Mouse (Mus musculus): Measurements from ENCODE around the gene Tubgcp2. TPM values are rescaled to one million over a fixed set of nuclear protein-coding genes. Genes with fewer than 3 reads are reported as not detected.

The Tubgcp2 gene
- total and polyA plus RNA-seq, 3 experiments = 42.5 to 50.4 (median 46.7) TPM

GRCm38 (mm10) chr7:139950283-139950971 lies 86.0 kb downstream of the Tubgcp2 start:
- peak overlapping the region; percentile 67 for H3K27ac ChIP-seq (ENCODE audit: insufficient read depth, low read depth)
- H3K9me3 ChIP-seq (replicated peaks; ENCODE audit: low read length) = no peaks in the 10 kb centered on the region
- dilution Hi-C loops (cut with MboI; ENCODE audit: extremely low pct_ligation_motif_present, extremely low pct_unique_long_range_greater_than_20kb, low sequenced_read_pairs) (no loop called here), in situ Hi-C loops (cut with MboI; ENCODE audit: low pct_ligation_motif_present, low pct_unique_long_range_greater_than_20kb, low sequenced_read_pairs) (no loop called here)
- no peaks in the 10 kb centered on the region for H3K27me3 ChIP-seq (replicated peaks)
- H3K36me3 ChIP-seq (replicated peaks in 1 of 2; ENCODE audit: control insufficient read depth in 1 of 2, insufficient read depth in 1 of 2, low read length in 1 of 2) = peaks cover 15 to 29% of the 10 kb centered on the region in 2 experiments
- no peak for TF ChIP-seq JUN (IDR thresholded peaks at IDR 0.05; ENCODE audit: insufficient read depth, low read depth, low read length)
- 0 out of 2 replicates have a peak, but pooled peaks have one; percentile 5 for TF ChIP-seq IRF4 (IDR thresholded peaks at IDR 0.05; ENCODE audit: low read depth, low read length)
- TF ChIP-seq EP300 (IDR thresholded peaks at IDR 0.05; ENCODE audit: low read length) = no peak
- no peak for TF ChIP-seq MYC (IDR thresholded peaks at IDR 0.05; ENCODE audit: low read depth, low read length)
- TF ChIP-seq CHD2 (IDR thresholded peaks at IDR 0.05; ENCODE audit: low read length) = no peak
- TF ChIP-seq UBTF (IDR thresholded peaks at IDR 0.05; ENCODE audit: low read depth, low read length) = peak; percentile 76
- TF ChIP-seq CTCF (conservative IDR thresholded peaks at IDR 0.05 in 1 of 2, IDR thresholded peaks at IDR 0.05 in 1 of 2; ENCODE audit: low read depth in 2 of 2, low read length in 2 of 2) = no peak
- TF ChIP-seq ZC3H11A (IDR thresholded peaks at IDR 0.05; ENCODE audit: low read depth, low read length) = no peak
- TF ChIP-seq TCF12 (IDR thresholded peaks at IDR 0.05; ENCODE audit: low read depth, low read length) = no peak
- no peak for TF ChIP-seq RAD21 (IDR thresholded peaks at IDR 0.05; ENCODE audit: low read depth, low read length)
- no peak for TF ChIP-seq GABPA (IDR thresholded peaks at IDR 0.05; ENCODE audit: insufficient replicate concordance, low read depth, low read length)
- TF ChIP-seq HCFC1 (IDR thresholded peaks at IDR 0.05; ENCODE audit: low read depth, low read length) = peak; percentile 2; the same call in 1 of the 2 replicates
- peak; percentile 29 for TF ChIP-seq SIN3A (IDR thresholded peaks at IDR 0.05; ENCODE audit: low read length)
- peak; percentile 62 for TF ChIP-seq POLR2A (IDR thresholded peaks at IDR 0.05; ENCODE audit: low read depth, low read length)
- peak; percentile 67 for TF ChIP-seq MXI1 (IDR thresholded peaks at IDR 0.05; ENCODE audit: low read depth, low read length)
- no peak for TF ChIP-seq USF2 (conservative IDR thresholded peaks at IDR 0.05; ENCODE audit: low read depth, low read length)
- H3K4me3 ChIP-seq (replicated peaks in 1 of 3; ENCODE audit: low read depth in 2 of 3, low read length in 2 of 3, poor library complexity in 1 of 3) = peak overlapping the region; percentile 65 to 73 (median 66)
- peaks cover 5 to 58% of the 10 kb centered on the region in 2 experiments; a peak in 3 of 4 replicates for H3K4me1 ChIP-seq (ENCODE audit: control insufficient read depth in 1 of 2, insufficient read depth in 2 of 2)
- peak; percentile 73 for DNase-seq (ENCODE audit: extremely low read depth)
- H3K79me2 ChIP-seq (replicated peaks; ENCODE audit: control insufficient read depth, extremely low read depth, insufficient read depth, poor library complexity, severe bottlenecking) = peaks cover 8% of the 10 kb centered on the region
- peak overlapping the region; percentile 83 for H3K9ac ChIP-seq (ENCODE audit: insufficient read depth, low read depth)
- H3K4me2 ChIP-seq (ENCODE audit: insufficient read depth, low read depth, poor library complexity, severe bottlenecking) = peak overlapping the region; percentile 92; the same call in 1 of the 2 replicates

- H3K4me3 ChIP-seq (replicated peaks in 1 of 3; ENCODE audit: low read depth in 2 of 3, low read length in 2 of 3, poor library complexity in 1 of 3) = peak overlapping the region; percentile 65 to 73 (median 66)
- H3K27ac ChIP-seq (ENCODE audit: insufficient read depth, low read depth) = peak overlapping the region; percentile 67
- dilution Hi-C loops (cut with MboI; ENCODE audit: extremely low pct_ligation_motif_present, extremely low pct_unique_long_range_greater_than_20kb, low sequenced_read_pairs) (no loop called here), in situ Hi-C loops (cut with MboI; ENCODE audit: low pct_ligation_motif_present, low pct_unique_long_range_greater_than_20kb, low sequenced_read_pairs) (no loop called here)
- H3K36me3 ChIP-seq (replicated peaks in 1 of 2; ENCODE audit: control insufficient read depth in 1 of 2, insufficient read depth in 1 of 2, low read length in 1 of 2) = peaks cover 12 to 24% of the 10 kb centered on the region in 2 experiments
- DNase-seq (ENCODE audit: extremely low read depth) = peak; percentile 73
- peak overlapping the region; percentile 80 for H3K4me2 ChIP-seq (ENCODE audit: insufficient read depth, low read depth, poor library complexity, severe bottlenecking)
- H3K79me2 ChIP-seq (replicated peaks; ENCODE audit: control insufficient read depth, extremely low read depth, insufficient read depth, poor library complexity, severe bottlenecking) = peaks cover 8% of the 10 kb centered on the region
- H3K9me3 ChIP-seq (replicated peaks; ENCODE audit: low read length) = peaks cover 3% of the 10 kb centered on the region
- peak overlapping the region; percentile 83 for H3K9ac ChIP-seq (ENCODE audit: insufficient read depth, low read depth)
- no peaks in the 10 kb centered on the region for H3K27me3 ChIP-seq (replicated peaks)
- peaks cover 5 to 54% of the 10 kb centered on the region in 2 experiments; a peak in 3 of 4 replicates for H3K4me1 ChIP-seq (ENCODE audit: control insufficient read depth in 1 of 2, insufficient read depth in 2 of 2)
- TF ChIP-seq MYC (IDR thresholded peaks at IDR 0.05; ENCODE audit: low read depth, low read length) (0 out of 2 replicates have a peak, but pooled peaks have one; percentile 0), NRF1 (IDR thresholded peaks at IDR 0.05; ENCODE audit: low read depth, low read length) (peak; percentile 88), GABPA (IDR thresholded peaks at IDR 0.05; ENCODE audit: insufficient replicate concordance, low read depth, low read length) (no peak), ELF1 (IDR thresholded peaks at IDR 0.05; ENCODE audit: low read depth, low read length) (peak; percentile 73), ZMIZ1 (IDR thresholded peaks at IDR 0.05; ENCODE audit: low read depth, low read length) (no peak), HCFC1 (IDR thresholded peaks at IDR 0.05; ENCODE audit: low read depth, low read length) (peak; percentile 39; the same call in 1 of the 2 replicates), POLR2A (IDR thresholded peaks at IDR 0.05; ENCODE audit: low read depth, low read length) (peak; percentile 44), SMC3 (IDR thresholded peaks at IDR 0.05; ENCODE audit: low read depth, low read length) (peak; percentile 38), CHD2 (IDR thresholded peaks at IDR 0.05; ENCODE audit: low read length) (peak; percentile 61; the same call in 1 of the 2 replicates), USF2 (conservative IDR thresholded peaks at IDR 0.05; ENCODE audit: low read depth, low read length) (no peak), RAD21 (IDR thresholded peaks at IDR 0.05; ENCODE audit: low read depth, low read length) (peak; percentile 14), UBTF (IDR thresholded peaks at IDR 0.05; ENCODE audit: low read depth, low read length) (0 out of 2 replicates have a peak, but pooled peaks have one; percentile 18), CTCF (conservative IDR thresholded peaks at IDR 0.05 in 1 of 2, IDR thresholded peaks at IDR 0.05 in 1 of 2; ENCODE audit: low read depth in 2 of 2, low read length in 2 of 2) (peak; percentile 64 to 65), TCF12 (IDR thresholded peaks at IDR 0.05; ENCODE audit: low read depth, low read length) (peak; percentile 37; the same call in 1 of the 2 replicates)
Observed at GRCm38 (mm10) chr7:139949893-139950282, 86.6 kb downstream of the Tubgcp2 start.

Data from CH12.LX (cell line).